Mouse (Mus musculus): ENCODE results near the gene Hhat. TPM values are rescaled to one million over a fixed set of nuclear protein-coding genes. Genes with fewer than 3 reads are reported as not detected.

Gene Hhat
- total RNA-seq, 1 experiment from 2014 or later, result 8.3 TPM

DNA sequence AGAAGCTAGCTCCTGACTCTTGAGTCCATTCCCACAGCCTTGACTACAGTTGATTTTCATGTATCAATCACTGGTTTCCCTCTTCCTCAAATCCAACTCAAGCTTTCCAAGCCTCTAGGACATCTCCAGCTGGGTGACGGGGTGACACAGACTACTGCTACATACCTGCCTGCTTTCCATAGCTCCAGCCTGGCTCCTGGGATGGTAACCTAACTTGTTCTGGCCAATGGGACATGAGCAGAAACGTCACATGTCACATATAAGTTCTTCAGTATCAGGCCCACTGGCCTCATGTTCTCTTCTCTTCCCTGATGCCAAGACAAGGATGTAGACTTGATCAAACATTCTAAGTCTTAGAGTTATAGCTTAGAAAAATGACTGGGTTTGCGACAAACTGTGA, 220.5 kb downstream of the Hhat start:
- no peak for DNase-seq

DNA sequence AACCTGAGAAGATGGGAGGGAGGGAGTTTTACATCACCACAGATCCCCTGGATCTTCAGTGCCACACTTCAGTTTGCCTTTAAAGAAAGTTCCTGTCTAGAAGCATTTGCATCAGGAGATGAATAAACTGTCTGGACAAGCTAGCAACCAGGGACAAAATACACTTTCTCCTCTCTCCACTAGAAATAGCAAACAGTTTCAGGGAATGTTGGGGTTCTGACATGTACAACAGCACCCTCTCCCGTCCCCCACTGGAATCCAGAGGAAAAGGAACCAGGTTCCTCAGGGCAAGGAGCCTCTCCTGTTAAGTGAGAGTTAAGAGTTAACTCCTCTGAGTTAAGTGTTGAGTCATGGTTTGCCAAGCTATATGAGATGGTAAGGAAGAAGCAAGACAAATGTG, 224.2 kb downstream of the Hhat start:
- DNase-seq, result no peak

DNA sequence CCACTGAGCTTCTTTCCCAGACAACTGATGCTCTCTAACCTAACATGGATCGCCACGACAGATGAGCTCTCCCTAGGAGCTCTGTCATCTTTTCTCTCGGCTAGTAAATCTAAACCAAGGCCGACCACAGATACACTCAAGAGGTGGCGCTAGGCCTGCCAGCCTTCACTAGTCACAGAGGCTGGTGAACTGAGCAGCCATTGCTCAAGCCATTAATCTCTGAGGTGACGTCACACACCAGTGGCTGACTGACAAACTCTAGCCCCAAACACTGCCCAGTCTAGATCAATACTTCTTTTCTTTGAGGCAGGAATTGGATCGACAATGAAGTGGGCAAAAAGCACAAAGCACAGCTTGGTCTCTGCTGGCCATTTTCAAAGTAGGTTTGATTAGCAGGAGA, 226.1 kb downstream of the Hhat start:
- no peak for DNase-seq

DNA sequence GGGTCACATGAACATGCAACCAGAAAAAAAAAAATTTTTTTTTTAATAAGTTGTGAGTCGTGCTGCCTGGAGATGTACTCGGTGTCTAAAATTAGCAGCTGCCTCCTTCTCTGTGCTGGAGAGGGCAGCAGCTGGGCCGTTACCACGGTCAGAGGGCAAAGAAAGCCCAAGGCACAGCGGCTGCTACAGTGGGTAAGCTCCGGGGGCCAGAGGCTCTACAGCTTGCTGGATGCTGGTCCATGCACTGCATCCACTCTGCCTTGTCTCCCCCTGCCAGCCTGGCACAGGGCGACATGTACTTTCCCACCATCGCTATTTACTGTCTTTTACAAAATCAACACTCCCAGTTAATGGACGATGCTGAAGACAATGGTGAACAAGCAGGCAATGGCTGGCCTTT, 226.9 kb downstream of the Hhat start:
- no peak for DNase-seq

DNA sequence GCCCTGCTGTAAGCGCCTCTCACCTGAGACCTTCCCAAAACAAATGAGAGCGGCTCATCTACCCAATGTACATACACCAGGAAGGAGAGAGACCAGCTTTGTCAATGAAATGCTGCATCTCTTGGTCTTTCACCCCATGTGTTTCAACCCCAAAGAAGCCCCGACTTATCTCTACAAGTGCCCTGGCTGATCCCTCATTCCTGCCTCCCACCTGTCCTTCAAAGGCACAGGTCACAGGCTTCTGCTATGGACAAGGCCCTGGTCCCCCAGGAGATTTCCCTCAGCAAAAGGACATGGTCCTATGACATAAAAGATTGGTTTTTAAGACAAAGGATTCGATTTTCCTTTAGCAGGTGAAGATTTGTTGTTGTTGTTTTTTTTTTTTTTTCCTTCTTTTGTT, 227.3 kb downstream of the Hhat start:
- no peak for DNase-seq

DNA sequence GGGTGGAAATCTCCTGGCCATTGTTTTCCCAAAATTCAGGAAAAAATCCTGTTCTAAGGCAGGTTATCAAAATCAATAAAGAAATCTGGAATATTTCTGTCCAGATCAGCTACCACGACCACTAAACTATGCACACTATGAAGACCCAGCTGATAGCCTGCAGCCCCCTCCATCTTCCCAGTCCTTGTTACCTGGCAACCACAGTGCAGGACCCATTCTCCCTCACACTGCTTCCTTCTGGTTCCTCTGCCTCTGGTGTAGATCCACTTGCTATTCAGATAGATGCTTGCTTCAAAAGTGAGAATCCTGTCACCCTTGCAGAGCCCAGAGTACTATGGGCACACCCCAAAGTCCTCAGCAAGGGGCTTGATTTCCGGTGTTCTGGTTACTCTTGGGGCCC, 228.9 kb downstream of the Hhat start:
- DNase-seq, result no peak

DNA sequence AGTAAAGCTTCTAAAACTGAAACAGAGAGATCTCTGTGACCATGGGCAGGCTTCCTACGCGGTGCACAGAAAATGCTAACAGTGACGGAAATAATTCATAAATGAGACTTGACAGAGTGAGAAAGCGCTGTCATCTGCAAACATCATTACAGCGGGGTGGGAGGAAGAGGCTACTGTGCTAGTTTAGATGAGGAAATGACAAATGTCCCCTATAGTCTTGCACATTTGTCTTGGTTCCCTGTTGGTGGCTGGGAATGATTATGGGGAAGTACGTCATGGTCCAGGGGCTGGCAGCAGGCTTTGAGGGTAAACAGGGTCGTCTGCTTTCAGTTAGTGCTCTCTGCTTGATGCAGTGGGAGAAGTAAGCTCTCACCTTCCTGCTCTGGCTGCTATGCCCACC, 233.9 kb downstream of the Hhat start:
- no peak for DNase-seq

DNA sequence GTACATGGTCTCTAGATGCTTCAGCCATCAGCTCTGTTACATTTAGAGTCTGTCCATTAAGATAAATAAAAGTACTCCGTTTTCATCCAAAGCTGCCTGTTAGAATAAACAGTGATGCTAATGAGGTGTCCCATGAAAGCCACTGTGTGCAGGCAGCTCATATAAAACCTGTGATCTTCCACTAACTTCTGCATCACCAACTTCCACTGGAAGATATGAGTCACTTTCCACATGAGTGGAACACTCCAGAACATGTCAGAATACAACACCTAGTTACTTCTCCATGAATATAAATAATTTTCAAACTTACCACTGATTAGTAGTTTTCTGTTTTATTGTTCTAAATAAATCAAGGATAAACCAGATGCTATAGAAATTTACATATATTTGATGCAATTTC, 234.6 kb downstream of the Hhat start:
- no peak for DNase-seq

DNA sequence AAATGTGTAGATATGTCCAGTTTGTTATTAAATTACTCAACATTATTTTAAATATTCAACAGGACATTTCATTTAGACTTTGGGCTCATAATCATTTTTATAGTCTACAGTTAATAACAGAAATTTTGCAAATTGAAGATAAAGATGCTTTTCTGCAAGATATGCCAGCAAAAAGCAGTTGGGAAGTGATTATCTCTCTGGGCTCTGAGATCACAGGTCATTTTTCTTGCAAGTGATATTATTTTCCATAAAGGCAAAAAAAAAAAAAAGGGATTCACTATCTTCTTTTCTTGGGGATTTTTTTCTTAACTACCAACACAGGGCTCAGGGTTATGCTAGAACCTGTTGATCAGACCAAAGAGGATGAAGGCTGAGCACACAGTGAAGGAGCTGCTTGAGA, 238.0 kb downstream of the Hhat start:
- no peak for DNase-seq

DNA sequence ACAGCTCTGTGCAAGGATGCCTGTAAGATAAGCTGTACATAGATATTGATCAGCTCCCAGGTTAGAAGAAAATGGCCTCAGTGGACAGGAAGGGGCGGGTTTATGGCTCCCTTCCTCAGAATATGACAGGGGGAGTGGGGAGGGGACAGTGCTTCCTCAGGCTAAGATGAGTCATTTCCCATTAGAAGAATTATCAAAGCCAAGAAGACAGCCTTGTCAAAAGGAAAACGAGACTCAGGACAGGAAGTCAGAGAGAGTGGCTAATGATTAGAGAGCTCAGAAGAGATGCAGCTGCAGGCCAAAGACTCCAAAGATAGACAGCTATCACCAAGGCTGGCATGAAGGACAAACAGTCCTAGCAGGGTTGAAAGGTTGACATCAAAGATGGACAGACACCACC, 238.8 kb downstream of the Hhat start:
- DNase-seq, result no peak

DNA sequence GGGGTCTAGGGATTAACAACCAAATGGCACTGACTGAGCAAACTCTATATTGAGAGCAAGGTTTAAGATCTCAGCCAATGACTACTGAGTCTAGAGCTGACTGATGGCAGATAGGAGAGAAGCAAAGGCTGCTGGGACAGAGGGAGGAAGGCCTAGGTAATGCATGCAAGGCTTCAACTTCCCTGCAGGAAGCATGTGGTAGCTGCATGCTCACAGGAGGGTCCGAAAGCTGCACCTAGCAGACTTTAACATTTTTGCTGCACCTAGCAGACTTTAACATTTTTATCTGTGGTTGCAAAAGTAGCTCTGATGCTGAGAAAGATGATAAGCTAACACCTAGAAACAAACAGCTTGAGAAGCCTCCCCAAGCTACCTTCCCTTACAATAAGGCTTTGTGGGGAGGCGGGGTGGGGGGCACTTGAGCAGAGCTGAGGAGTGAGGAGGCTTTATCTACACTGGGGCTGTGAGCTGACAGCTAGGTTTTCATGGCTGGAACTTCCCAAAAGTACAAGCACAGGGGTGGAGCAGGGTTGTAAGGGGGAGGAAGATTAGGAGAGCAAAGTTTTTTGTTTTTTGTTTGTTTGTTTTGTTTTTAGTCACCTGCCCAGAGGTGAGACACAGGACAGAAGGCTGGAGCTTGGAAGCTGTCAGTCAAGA, 239.4 kb downstream of the Hhat start:
- no peak for DNase-seq

DNA sequence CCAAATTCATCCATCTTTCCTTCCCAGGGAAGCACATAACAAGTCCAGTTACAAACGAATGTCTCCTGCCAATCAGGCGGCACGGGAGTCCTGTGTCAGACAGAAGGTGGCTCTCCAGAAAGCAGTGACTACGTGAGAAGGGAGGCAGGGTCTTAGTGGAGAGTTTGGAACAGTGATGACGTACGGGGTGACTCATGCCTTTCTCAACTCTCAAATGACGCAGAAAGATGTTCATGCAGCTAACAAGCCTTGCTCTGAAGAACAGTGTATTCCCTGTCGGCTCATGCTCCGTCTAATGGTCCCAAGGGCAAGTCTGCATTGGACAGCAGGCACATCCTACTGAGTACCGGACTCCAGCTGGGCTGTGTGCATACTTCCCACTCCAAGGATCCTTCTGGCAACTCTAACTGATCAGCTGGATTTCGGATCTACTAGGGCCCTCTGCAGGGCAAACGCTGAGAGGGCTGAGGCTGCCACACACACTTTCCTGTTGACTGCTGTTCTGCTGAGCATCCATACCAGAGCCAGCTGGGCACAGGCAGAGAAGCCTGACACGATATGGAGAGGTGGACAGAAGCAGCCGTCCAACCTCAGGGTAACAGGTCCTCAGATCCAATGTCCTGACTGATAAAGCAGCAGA, 245.2 kb downstream of the Hhat start:
- DNase-seq, result no peak

DNA sequence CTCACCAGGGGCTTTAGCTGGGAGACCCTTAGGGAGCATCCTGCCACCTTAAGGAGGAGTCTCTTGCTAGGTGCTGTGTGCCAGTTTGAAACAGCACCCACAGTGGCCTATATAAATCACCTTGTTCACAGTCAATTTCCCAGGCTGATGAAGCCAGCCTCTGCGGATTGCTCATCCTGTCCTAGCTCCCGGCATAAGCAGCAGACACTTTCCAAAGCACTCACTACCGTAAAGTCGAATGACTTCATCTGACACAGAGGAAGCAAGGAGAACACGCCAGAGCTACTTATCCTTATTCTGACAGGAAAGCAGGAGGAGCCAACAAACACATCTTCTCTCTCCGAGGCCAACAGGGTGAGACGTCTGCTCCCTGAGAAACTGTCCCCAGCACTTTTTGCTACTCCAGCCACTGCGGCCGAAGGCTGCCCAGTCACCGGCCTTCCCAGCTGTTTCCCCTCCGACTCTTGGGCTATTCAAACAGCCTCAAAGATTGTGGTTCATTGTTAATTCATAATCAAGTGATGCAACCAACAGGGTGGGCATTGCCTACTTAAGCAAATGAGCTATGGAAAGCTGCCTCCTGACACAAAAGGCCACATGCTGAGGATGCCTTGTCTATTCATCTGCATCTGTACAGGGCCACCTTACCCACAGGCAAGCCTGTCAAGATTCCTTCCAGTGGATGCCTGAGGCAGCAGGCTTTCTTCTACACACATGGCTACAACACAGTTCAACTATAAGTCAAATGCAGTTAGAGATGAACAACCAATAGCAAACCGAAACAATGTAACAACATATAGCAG, 248.4 kb downstream of the Hhat start:
- no peak for DNase-seq

DNA sequence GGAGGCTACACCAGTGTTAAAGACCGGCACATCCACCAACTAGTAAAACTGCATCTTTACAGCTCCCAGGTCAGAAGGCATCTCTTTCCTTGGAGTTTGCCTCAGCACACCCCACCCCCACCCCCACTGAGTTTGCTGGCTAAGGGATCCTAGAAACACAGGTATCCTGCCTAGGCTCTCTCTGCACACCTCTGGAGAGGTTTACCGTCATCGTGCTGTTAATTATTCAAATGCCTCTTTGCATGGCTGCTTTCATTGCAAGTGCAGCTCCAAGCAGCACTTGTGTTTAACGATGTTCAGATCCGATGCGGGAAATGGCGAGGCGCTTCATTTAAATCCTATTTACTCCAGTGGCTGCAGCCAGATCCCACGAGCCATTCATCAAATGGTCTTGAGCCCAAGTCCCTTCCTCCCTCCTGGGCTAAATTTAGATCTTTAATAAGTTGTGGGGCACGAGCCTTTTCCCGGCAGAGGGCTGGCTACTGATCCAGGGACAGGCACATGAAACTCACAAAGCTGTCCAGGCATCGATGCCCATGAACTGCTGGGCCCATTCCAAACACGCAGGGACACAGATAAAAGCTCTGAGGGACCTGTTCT, 250.1 kb downstream of the Hhat start:
- no peak for DNase-seq

DNA sequence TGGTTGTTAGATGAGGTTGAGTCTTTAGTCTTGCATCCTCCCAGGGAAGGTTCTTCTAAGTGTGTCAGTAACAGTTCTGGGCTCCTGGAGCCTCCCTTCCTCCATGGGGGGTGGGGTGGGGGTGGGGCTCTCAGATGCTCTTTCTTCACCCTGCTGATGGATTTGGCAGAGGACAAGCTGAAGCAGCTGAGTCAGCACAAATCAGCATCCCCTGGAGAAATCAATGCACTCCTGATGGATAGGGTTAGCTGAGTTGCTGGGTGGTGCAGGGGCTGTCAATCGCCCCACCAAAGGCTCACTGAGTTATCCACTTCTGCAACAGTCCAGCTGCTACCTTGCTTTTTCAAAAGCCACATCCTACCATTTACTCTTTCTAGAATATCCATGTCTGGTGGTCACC, 251.3 kb downstream of the Hhat start:
- DNase-seq, result no peak

DNA sequence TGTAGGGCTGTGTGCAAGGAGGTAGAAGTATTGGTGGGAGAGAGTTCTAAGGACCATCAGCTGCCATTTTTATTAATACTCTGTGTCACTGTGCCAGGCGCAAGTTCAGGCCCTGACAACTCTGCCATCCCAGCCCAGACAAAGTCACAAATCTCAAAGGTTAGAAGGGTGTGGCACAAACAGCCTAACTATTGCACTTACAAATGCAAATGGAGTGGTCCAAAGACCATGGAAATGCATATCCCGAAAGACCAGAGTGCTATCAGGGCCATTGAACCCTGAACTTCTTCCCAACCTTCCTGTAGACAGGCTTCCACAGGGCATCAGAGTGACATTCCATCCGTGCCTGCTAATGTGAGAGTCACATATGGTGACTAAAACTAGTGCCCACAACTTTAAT, 255.7 kb downstream of the Hhat start:
- DNase-seq, result no peak

DNA sequence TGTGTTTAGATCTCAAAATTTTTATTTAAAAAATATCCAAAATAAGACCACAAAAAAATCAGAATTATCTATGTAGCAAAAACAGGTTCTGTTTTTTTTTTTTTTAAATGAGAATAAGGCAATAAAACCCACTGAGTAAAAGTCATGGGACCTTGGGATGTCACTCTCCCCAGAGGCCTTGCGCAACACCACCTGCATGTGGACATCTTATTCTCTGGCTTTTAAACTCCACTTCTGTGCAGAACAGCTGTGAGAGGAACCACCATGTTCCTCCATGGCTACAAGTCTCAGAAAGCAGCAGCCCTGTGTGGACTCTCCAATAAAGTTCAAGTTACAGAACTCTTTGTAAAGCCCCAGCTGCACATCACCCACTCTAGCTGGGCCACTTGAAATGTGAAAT, 258.2 kb downstream of the Hhat start:
- DNase-seq, result no peak

DNA sequence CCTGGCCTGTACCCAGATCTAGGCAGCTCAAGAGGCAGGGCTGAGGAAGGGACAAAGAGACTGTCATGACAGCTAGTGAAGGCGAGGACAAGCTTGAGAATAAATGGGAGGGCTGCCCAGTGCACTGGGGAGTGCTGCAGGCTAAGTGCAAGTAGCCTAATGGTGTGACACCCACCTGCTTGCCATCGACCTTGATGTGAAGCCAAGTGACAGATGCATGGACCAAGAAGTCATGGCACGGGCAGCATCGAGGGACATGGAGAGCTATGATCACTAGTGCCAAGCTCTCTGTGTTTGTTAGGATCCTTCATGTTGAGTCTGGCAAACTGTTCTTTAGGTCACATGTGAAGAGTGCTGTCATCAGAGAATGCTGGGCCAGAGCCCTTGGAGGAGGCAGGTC, 267.4 kb downstream of the Hhat start:
- no peak for DNase-seq

DNA sequence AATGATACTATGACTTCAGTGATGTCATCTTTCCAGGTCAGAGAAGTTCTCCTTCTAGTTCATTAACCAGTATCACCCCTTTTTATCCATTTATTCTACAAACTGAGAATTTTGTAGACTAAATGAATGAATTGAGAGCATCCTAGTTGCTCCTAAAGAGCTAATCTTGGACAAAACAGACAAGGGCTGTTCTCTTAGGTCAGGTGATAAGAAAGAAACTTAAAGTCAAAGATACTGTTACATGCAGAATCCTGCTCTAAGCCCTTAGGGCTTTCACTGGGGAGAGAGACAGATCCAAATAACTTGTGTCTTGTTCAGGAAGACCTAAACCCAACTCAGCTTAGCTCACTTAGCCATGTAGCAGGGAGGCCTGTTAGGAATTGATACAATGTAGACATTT, 268.2 kb downstream of the Hhat start:
- DNase-seq, result no peak

DNA sequence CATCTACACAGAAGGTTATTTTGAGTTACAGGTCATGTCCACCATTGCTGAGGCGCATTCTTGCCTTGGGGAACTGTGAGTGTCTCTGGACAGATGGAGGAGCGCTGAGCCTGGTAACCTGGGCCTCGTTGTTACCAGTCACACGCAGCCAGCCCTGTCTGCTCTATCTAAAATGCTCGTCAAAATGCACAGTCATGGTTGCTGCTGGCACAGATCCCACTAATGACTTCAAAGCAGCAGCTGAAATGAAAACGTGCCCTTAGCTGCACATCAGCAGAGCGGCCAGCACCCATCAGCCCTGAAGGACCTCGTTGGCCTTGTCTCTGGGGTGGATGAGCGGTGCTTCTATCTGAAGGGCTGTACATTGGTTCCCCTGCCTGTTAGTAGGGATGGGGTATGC, 269.0 kb downstream of the Hhat start:
- DNase-seq, result peak; percentile 41

DNA sequence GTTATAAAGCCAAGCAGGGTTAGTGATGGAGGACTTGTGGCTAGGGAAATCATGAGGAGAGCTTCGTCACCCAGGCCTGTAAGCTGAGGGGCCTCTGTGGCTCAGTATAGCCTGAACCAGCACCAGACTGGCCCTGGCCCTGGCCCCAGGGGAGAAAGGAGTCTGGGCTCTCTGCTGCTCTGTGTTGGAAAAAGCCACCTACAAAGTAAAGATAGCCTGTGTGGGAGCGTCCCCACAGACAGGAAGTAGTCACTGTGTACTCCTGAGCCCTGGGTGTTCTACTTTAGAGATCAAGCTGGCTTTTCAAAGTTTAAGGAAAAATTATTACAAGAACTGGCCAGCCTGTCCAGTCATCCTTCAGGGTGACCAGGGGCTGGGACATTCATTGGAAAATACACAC, 273.5 kb downstream of the Hhat start:
- DNase-seq, result no peak

DNA sequence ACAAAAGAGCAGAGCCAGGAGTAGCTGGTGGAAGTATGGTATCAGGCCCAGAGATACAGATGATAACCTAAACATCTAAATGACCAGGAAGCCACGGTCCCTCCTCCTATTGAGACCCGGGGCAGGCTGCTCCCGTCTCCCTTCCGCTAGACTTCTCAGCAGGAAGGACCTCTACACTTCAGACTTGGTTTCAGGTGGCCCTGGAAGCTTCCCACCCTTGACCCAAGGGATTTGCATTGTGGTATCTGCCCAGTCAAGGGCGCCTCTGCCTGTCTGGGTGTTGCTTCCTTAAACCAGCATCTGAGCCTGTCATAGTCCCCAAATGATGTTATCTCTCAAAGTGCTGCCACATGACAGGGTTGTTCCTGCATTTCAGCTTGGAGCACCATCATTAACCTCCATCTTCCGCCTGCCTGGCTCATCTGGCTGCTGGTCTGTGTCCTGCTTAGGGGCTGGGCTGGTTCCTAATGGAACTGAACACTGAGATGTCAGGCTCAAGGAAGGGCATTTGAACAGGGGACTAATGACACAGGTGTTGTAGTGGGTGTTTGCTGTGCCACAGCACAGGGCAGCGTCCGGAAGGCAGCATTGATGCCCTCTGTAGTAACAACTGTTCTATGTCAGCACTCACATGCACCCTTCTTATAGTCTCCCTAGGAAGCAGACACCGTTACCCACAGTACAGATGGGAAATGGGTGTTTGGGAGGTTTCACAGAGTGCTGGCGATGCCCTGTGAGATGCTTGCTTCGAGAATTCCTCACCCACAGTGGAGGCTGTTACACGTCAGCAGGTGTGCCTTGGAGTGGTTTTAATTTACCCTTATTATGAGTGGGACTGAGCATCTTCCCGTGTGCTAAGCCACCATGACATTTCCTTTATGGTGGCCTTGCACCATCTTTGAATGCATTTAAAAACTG, 280.9 kb downstream of the Hhat start:
- DNase-seq, result no peak

Measured in adrenal gland, postnatal 25 days (tissue).